In genomic region chr4:129106073-129106472, GRCm38 (mm10) we compare ENCODE assay signal across 18 mouse cellular contexts. TPM values are rescaled to one million over a fixed set of nuclear protein-coding genes. Genes with fewer than 3 reads are reported as not detected.
DNase-seq lines count a peak whose midpoint lies in the region; ATAC-seq lines count a peak whose summit lies in the region.
"Had no signal": no experiment of that assay in that cellular context is flagged by ENCODE, and none has a peak within 500 bp of the region (broad histone marks: within the 10 kb centered on the region; RNA-seq: fewer than 3 reads in every experiment).

No protein-coding gene starts in this region.

- 17% methylated on average over 9 of the region's 9 CpGs for WGBS in heart, embryonic 13.5 days
- WGBS in midbrain, embryonic 11.5 days: 19% methylated on average over 9 of the region's 9 CpGs
- WGBS in midbrain, embryonic 16.5 days: 23% methylated on average over 9 of the region's 9 CpGs
- 22% methylated on average over 9 of the region's 9 CpGs for WGBS in limb, embryonic 13.5 days

- no peak overlapping the region for H3K9ac ChIP-seq in heart, embryonic 13.5 days
- H3K9ac ChIP-seq in midbrain, embryonic 11.5 days (ENCODE audit: low read length): no peak overlapping the region
- no peak overlapping the region for H3K9ac ChIP-seq in midbrain, embryonic 16.5 days (ENCODE audit: low read depth, low read length)
- H3K9ac ChIP-seq in limb, embryonic 13.5 days: no peak overlapping the region
- H3K9ac ChIP-seq: heart, embryonic 15.5 days; hindbrain, embryonic 15.5 days had no signal

- no peaks in the 10 kb centered on the region for H3K36me3 ChIP-seq in heart, embryonic 13.5 days
- no peaks in the 10 kb centered on the region for H3K36me3 ChIP-seq in midbrain, embryonic 11.5 days (ENCODE audit: control insufficient read depth, insufficient read depth, low read length)
- no peaks in the 10 kb centered on the region for H3K36me3 ChIP-seq in midbrain, embryonic 16.5 days (ENCODE audit: control insufficient read depth, insufficient read depth, low read length)
- no peaks in the 10 kb centered on the region for H3K36me3 ChIP-seq in limb, embryonic 13.5 days
- H3K36me3 ChIP-seq: G1E; heart, embryonic 15.5 days; hindbrain, embryonic 15.5 days; midbrain, embryonic 12.5 days had no signal

- no peaks in the 10 kb centered on the region for H3K9me3 ChIP-seq in heart, embryonic 13.5 days
- no peaks in the 10 kb centered on the region for H3K9me3 ChIP-seq in midbrain, embryonic 11.5 days (ENCODE audit: control insufficient read depth, low read length)
- no peaks in the 10 kb centered on the region for H3K9me3 ChIP-seq in midbrain, embryonic 16.5 days (replicated peaks; ENCODE audit: control insufficient read depth, low read length, poor library complexity, severe bottlenecking)
- no peaks in the 10 kb centered on the region for H3K9me3 ChIP-seq in limb, embryonic 13.5 days
- H3K9me3 ChIP-seq: G1E; heart, embryonic 15.5 days; hindbrain, embryonic 15.5 days; midbrain, embryonic 12.5 days had no signal

- H3K4me2 ChIP-seq in heart, embryonic 13.5 days: no peak overlapping the region
- H3K4me2 ChIP-seq in midbrain, embryonic 11.5 days: no peak overlapping the region
- H3K4me2 ChIP-seq in midbrain, embryonic 16.5 days (ENCODE audit: low read length): no peak overlapping the region
- peak overlapping the region; percentile 61 for H3K4me2 ChIP-seq in limb, embryonic 13.5 days (replicated peaks)

- no peak for DNase-seq in heart, postnatal 4 days
- peak; percentile 84 for DNase-seq in midbrain, embryonic 11.5 days (ENCODE audit: low spot score, missing footprints)
- no peak for DNase-seq in adrenal gland, postnatal 14 days
- no peak for DNase-seq in urinary bladder, postnatal 36 days (ENCODE audit: low spot score in 2 of 2)
- no peak for DNase-seq in cerebellum, adult 9-10 months
- DNase-seq: cerebellum, postnatal 14 days; gastrocnemius, postnatal 36 days; right cerebral cortex, postnatal 25 days; thymus, postnatal 25 days had no signal

- H3K27me3 ChIP-seq in heart, embryonic 13.5 days (replicated peaks): peaks cover 74% of the 10 kb centered on the region
- H3K27me3 ChIP-seq in midbrain, embryonic 11.5 days (ENCODE audit: control insufficient read depth, insufficient read depth, low read length): peaks cover 15% of the 10 kb centered on the region
- peaks cover 27% of the 10 kb centered on the region for H3K27me3 ChIP-seq in midbrain, embryonic 16.5 days (ENCODE audit: control insufficient read depth, insufficient read depth, low read depth, low read length)
- peaks cover 56% of the 10 kb centered on the region for H3K27me3 ChIP-seq in limb, embryonic 13.5 days

- peaks cover 8% of the 10 kb centered on the region for H3K4me1 ChIP-seq in heart, embryonic 13.5 days
- H3K4me1 ChIP-seq in midbrain, embryonic 11.5 days (ENCODE audit: control insufficient read depth, insufficient read depth, low read length): peaks cover 4% of the 10 kb centered on the region; the same call in 1 of the 2 replicates
- peaks cover 5% of the 10 kb centered on the region; the same call in 1 of the 2 replicates for H3K4me1 ChIP-seq in midbrain, embryonic 16.5 days (ENCODE audit: control insufficient read depth, insufficient read depth, low read length)
- peaks cover 5% of the 10 kb centered on the region; the same call in 1 of the 2 replicates for H3K4me1 ChIP-seq in limb, embryonic 13.5 days

- ATAC-seq in heart, embryonic 13.5 days (ENCODE audit: extremely low read depth, insufficient number of reproducible peaks, low FRiP score, low TSS enrichment): no peak
- ATAC-seq in midbrain, embryonic 11.5 days (ENCODE audit: low FRiP score): no peak
- no peak for ATAC-seq in midbrain, embryonic 16.5 days
- no peak for ATAC-seq in limb, embryonic 13.5 days (ENCODE audit: low FRiP score, low read depth)
- ATAC-seq: forebrain, embryonic 16.5 days had no signal

- H3K27ac ChIP-seq in heart, embryonic 13.5 days (replicated peaks): no peak overlapping the region
- H3K27ac ChIP-seq in midbrain, embryonic 11.5 days (ENCODE audit: low read depth, low read length): no peak overlapping the region
- H3K27ac ChIP-seq in midbrain, embryonic 16.5 days (ENCODE audit: low read length): no peak overlapping the region
- no peak overlapping the region for H3K27ac ChIP-seq in limb, embryonic 13.5 days
- H3K27ac ChIP-seq: heart, embryonic 15.5 days; hindbrain, embryonic 15.5 days; midbrain, embryonic 12.5 days had no signal

- peak overlapping the region; percentile 35; the same call in 1 of the 2 replicates for H3K4me3 ChIP-seq in heart, embryonic 13.5 days
- no peak overlapping the region for H3K4me3 ChIP-seq in midbrain, embryonic 11.5 days (ENCODE audit: low read depth, low read length)
- H3K4me3 ChIP-seq in midbrain, embryonic 16.5 days (ENCODE audit: low read depth, low read length): no peak overlapping the region
- H3K4me3 ChIP-seq in limb, embryonic 13.5 days: peak overlapping the region; percentile 34; the same call in 1 of the 2 replicates

RNA-seq across cellular contexts. Expression of gene Tmem54, which starts 0.7 kb away (rescaled TPM):
- 1.0 and 1.1 TPM in 2 replicates for polyA plus RNA-seq in heart, embryonic 13.5 days (2015; fragmentation: Nextera tagmentation; extraction: Ambion mirVana)
- not detected for total RNA-seq in heart, postnatal 4 days (2021)
- polyA plus RNA-seq in midbrain, embryonic 11.5 days (2014; fragmentation: Nextera tagmentation; extraction: Ambion mirVana): 0.20 and 0.43 TPM in 2 replicates
- not detected in 2 replicates for polyA plus RNA-seq in midbrain, embryonic 16.5 days (2015; fragmentation: Nextera tagmentation; extraction: Ambion mirVana)
- 5.0 and 5.6 TPM in 2 replicates for polyA plus RNA-seq in limb, embryonic 13.5 days (2015; fragmentation: Nextera tagmentation; extraction: Ambion mirVana)
- not detected in 2 replicates for total RNA-seq in adrenal gland, postnatal 14 days (2021)
- total RNA-seq: adrenal gland, postnatal 25 days; G1E; gastrocnemius, postnatal 36 days had no signal
- polyA plus RNA-seq: forebrain, embryonic 16.5 days; G1E; hindbrain, embryonic 15.5 days had no signal

RNA-seq across cellular contexts. Expression of gene Hpca, which starts 15.8 kb away (rescaled TPM):
- polyA plus RNA-seq in heart, embryonic 13.5 days (2015; fragmentation: Nextera tagmentation; extraction: Ambion mirVana): 0.25 and 0.37 TPM in 2 replicates
- total RNA-seq in heart, postnatal 4 days (2021): under 1 TPM; 0.25 to 0.69 TPM
- 2.0 and 2.3 TPM in 2 replicates for polyA plus RNA-seq in midbrain, embryonic 11.5 days (2014; fragmentation: Nextera tagmentation; extraction: Ambion mirVana)
- 85.5 and 130 TPM in 2 replicates for polyA plus RNA-seq in midbrain, embryonic 16.5 days (2015; fragmentation: Nextera tagmentation; extraction: Ambion mirVana)
- 1.2 and 1.3 TPM in 2 replicates for polyA plus RNA-seq in limb, embryonic 13.5 days (2015; fragmentation: Nextera tagmentation; extraction: Ambion mirVana)
- 1.2 and 5.1 TPM in 2 replicates for total RNA-seq in adrenal gland, postnatal 14 days (2021)
- total RNA-seq: G1E; gastrocnemius, postnatal 36 days had no signal
- polyA plus RNA-seq: G1E had no signal

RNA-seq across cellular contexts. Expression of gene Fndc5, which starts 30.7 kb away (rescaled TPM):
- polyA plus RNA-seq in heart, embryonic 13.5 days (2015; fragmentation: Nextera tagmentation; extraction: Ambion mirVana): 5.6 and 7.1 TPM in 2 replicates
- total RNA-seq in heart, postnatal 4 days (2021): 100 to 1,000 TPM; 101 to 105 TPM
- 0.95 and 1.5 TPM in 2 replicates for polyA plus RNA-seq in midbrain, embryonic 11.5 days (2014; fragmentation: Nextera tagmentation; extraction: Ambion mirVana)
- 5.9 and 6.2 TPM in 2 replicates for polyA plus RNA-seq in midbrain, embryonic 16.5 days (2015; fragmentation: Nextera tagmentation; extraction: Ambion mirVana)
- 20.0 and 21.3 TPM in 2 replicates for polyA plus RNA-seq in limb, embryonic 13.5 days (2015; fragmentation: Nextera tagmentation; extraction: Ambion mirVana)
- 13.1 and 18.0 TPM in 2 replicates for total RNA-seq in adrenal gland, postnatal 14 days (2021)

RNA-seq across cellular contexts. Expression of gene Rnf19b, which starts 48.0 kb away (rescaled TPM):
- 5.7 and 6.2 TPM in 2 replicates for polyA plus RNA-seq in heart, embryonic 13.5 days (2015; fragmentation: Nextera tagmentation; extraction: Ambion mirVana)
- 10 to 100 TPM; 27.0 to 27.9 TPM for total RNA-seq in heart, postnatal 4 days (2021)
- polyA plus RNA-seq in midbrain, embryonic 11.5 days (2014; fragmentation: Nextera tagmentation; extraction: Ambion mirVana): 8.7 and 9.3 TPM in 2 replicates
- polyA plus RNA-seq in midbrain, embryonic 16.5 days (2015; fragmentation: Nextera tagmentation; extraction: Ambion mirVana): 31.4 and 37.5 TPM in 2 replicates
- 8.5 and 10.2 TPM in 2 replicates for polyA plus RNA-seq in limb, embryonic 13.5 days (2015; fragmentation: Nextera tagmentation; extraction: Ambion mirVana)
- total RNA-seq in adrenal gland, postnatal 14 days (2021): 23.8 and 25.9 TPM in 2 replicates

Comparison
In these comparisons a context has a peak if more than half of its experiments do, and no peak if none do; other contexts are left out.
1. RNA of gene Hpca, which starts 15.8 kb away (polyA plus RNA-seq): 85.5 to 130 TPM in midbrain, embryonic 16.5 days; 2.0 to 2.3 TPM in midbrain, embryonic 11.5 days, 1.2 to 1.3 TPM in limb, embryonic 13.5 days and 0.25 to 0.37 TPM in heart, embryonic 13.5 days; every median in the first group is over 10 times any median in the second.
2. H3K4me3 ChIP-seq: peak in heart, embryonic 13.5 days (single experiment) and limb, embryonic 13.5 days (single experiment); none in midbrain, embryonic 11.5 days (single experiment) and midbrain, embryonic 16.5 days (single experiment).